Mouse (Mus musculus) olfactory bulb, adult 2 months (tissue): Measurements from ENCODE around the gene Sparcl1.

Experiments used
- CTCF ChIP-seq: fragments of 200-500 bp; IDR thresholded peaks from 2 replicates; pipeline ENCODE4 v1.5.1; 2012; ENCODE audit warnings: low read depth, mild to moderate bottlenecking, low read length, moderate library complexity; ENCODE audit not compliant: insufficient read depth
- POLR2A ChIP-seq: fragments of 200-500 bp; IDR thresholded peaks from 2 replicates; pipeline ENCODE4 v1.6.1; 2012; ENCODE audit warnings: mild to moderate bottlenecking, low read depth, low read length, moderate library complexity; ENCODE audit not compliant: insufficient read depth

DNA sequence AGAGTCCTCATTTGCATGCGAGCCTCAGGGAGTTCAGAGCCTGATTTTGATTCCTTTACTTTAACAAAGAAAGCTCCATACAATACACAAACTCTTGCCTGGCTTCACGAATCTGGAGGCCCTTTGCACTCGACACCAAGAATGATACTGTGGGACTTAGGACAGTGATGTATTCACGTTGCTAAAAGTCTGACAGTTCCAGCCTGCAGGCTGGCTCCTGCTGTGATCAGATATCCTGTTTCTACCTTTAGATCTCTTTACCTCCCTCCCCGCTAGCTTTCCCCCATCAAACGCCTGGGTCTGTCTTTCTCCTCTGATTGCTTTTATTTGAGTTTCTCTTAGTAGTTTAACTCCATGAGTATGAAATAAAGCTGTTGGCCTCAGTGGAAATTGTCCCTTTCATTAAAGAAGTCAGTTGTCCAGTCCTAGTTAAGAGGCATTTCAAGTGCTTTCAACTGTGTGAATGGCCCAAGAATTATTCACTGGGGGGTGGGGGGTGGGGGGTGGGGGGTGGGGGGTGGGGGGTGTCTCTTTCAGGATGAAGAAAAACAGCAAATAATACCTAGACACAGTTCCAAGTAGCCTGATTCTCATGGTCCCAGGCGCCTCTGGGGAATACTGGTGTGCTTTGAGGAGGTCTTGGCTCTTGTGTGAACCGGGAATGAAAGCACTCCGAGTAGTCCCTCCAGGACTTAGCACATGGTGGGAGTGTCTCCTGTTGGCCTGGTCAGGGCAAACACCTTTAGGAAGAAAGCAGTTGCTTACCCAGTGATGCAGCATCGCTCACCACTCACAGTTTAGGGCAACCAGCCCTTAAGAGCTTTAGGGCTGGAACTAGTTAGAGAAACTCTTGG lies 11.6 kb downstream of the Sparcl1 start:
- TF ChIP-seq POLR2A: no peak
- no peak for TF ChIP-seq CTCF
